Mouse (Mus musculus): Measurements from ENCODE around the gene Uchl3. TPM values are rescaled to one million over a fixed set of nuclear protein-coding genes. Genes with fewer than 3 reads are reported as not detected.

The Uchl3 gene
- polyA plus RNA-seq, 1 experiment: 127 TPM

DNA sequence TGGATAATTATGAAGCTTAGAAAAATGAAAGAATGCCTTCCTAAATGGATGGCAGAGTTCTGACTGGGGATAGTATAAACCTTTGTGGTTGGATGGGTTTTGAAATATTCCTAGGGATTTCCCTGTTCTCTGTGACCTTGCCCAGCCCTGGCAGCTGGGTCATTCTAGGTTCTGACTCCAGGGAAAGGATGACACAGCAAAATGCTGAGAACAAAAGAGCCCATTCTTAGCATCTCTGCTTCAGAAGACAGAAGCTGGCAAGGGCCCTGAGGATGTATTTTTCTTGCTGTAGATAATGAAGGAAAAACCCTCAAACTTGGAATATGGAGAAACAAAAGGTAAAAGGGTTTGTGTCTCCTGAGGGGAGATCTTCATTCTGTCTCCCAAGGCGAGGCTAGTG is 40.6 kb upstream of the Uchl3 start:
- no peak for TF ChIP-seq EP300 (IDR thresholded peaks at IDR 0.05; ENCODE audit: insufficient read depth, low read depth, low read length)
- TF ChIP-seq POLR2A (IDR thresholded peaks at IDR 0.05; ENCODE audit: insufficient read depth, low read length): no peak
- no peak for TF ChIP-seq CTCF (IDR thresholded peaks at IDR 0.05; ENCODE audit: low read depth, low read length)
- no peaks in the 10 kb centered on the region; the same call in 1 of the 2 replicates for H3K27me3 ChIP-seq (ENCODE audit: control insufficient read depth, insufficient read depth, low read length, poor library complexity, severe bottlenecking)

DNA sequence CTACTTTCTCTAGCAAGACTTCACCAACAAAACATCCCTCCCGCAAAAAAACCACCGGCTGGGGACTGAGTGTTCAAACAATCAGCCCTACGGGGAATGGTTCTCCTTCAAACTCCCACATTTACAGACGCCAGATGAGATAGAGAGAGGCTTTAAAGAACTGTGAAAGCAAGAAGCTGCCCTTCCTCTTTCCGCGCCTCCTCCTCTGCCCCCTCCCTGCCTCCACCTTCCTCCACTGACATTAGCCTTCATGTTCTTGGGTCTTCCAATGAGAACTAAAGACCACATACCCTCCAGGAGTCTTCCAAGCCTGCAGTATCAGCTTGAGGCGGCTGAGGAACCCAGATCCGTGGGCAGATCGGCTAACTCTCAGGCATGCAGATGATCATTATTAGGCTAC is 37.6 kb upstream of the Uchl3 start:
- Histone ChIP-seq H3K36me3 (ENCODE audit: control insufficient read depth, insufficient read depth, low read length, poor library complexity, severe bottlenecking) (no peaks in the 10 kb centered on the region), H3K9me3 (replicated peaks; ENCODE audit: control insufficient read depth, insufficient read depth, low read length, poor library complexity, severe bottlenecking) (no peaks in the 10 kb centered on the region), H3K27me3 (ENCODE audit: control insufficient read depth, insufficient read depth, low read length, poor library complexity, severe bottlenecking) (no peaks in the 10 kb centered on the region; the same call in 1 of the 2 replicates), H3K4me1 (ENCODE audit: control insufficient read depth, insufficient read depth, low read length) (no peaks in the 10 kb centered on the region), H3K27ac (ENCODE audit: insufficient read depth, low read length) (no peak overlapping the region), H3K9ac (ENCODE audit: low read depth, poor library complexity, severe bottlenecking) (no peak overlapping the region), H3K4me3 (ENCODE audit: low read depth, low read length) (no peak overlapping the region)
- no peak for TF ChIP-seq POLR2A (IDR thresholded peaks at IDR 0.05; ENCODE audit: insufficient read depth, low read length)
- no peak for TF ChIP-seq EP300 (IDR thresholded peaks at IDR 0.05; ENCODE audit: insufficient read depth, low read depth, low read length)
- TF ChIP-seq CTCF (IDR thresholded peaks at IDR 0.05; ENCODE audit: low read depth, low read length): no peak

More for the DNA sequence above, 40.6 kb upstream of the Uchl3 start:
- no peaks in the 10 kb centered on the region for H3K36me3 ChIP-seq (ENCODE audit: control insufficient read depth, insufficient read depth, low read length, poor library complexity, severe bottlenecking)
- H3K4me1 ChIP-seq (ENCODE audit: control insufficient read depth, insufficient read depth, low read length): no peaks in the 10 kb centered on the region
- H3K4me3 ChIP-seq (ENCODE audit: low read depth, low read length): no peak overlapping the region
- no peak overlapping the region for H3K27ac ChIP-seq (ENCODE audit: insufficient read depth, low read length)
- no peaks in the 10 kb centered on the region for H3K9me3 ChIP-seq (replicated peaks; ENCODE audit: control insufficient read depth, insufficient read depth, low read length, poor library complexity, severe bottlenecking)
- no peak overlapping the region for H3K9ac ChIP-seq (ENCODE audit: low read depth, poor library complexity, severe bottlenecking)

DNA sequence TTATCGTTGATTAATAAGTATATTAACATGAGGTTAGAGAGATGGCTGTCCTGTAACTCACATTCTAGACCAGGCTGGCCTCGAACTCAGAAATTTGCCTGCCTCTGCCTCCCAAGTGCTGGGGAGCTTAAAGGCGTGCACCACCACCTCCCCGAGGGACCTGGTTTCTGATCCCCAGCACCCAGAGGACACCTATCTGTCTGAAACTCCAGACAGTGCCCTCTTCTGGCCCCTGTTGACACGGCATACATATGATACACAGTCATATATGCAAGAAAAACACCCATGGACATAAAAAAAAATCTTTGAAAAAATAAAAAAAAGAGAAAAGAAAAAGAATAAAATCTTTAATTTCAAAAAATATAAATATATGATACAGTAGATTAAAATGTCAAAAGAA is 36.1 kb upstream of the Uchl3 start:
- no peaks in the 10 kb centered on the region for H3K9me3 ChIP-seq (replicated peaks; ENCODE audit: control insufficient read depth, insufficient read depth, low read length, poor library complexity, severe bottlenecking)
- no peaks in the 10 kb centered on the region for H3K36me3 ChIP-seq (ENCODE audit: control insufficient read depth, insufficient read depth, low read length, poor library complexity, severe bottlenecking)
- no peak for TF ChIP-seq EP300 (IDR thresholded peaks at IDR 0.05; ENCODE audit: insufficient read depth, low read depth, low read length)
- TF ChIP-seq CTCF (IDR thresholded peaks at IDR 0.05; ENCODE audit: low read depth, low read length): peak; percentile 18
- H3K9ac ChIP-seq (ENCODE audit: low read depth, poor library complexity, severe bottlenecking): no peak overlapping the region
- no peak overlapping the region for H3K27ac ChIP-seq (ENCODE audit: insufficient read depth, low read length)
- H3K27me3 ChIP-seq (ENCODE audit: control insufficient read depth, insufficient read depth, low read length, poor library complexity, severe bottlenecking): no peaks in the 10 kb centered on the region; the same call in 1 of the 2 replicates
- H3K4me3 ChIP-seq (ENCODE audit: low read depth, low read length): no peak overlapping the region
- no peaks in the 10 kb centered on the region for H3K4me1 ChIP-seq (ENCODE audit: control insufficient read depth, insufficient read depth, low read length)

DNA sequence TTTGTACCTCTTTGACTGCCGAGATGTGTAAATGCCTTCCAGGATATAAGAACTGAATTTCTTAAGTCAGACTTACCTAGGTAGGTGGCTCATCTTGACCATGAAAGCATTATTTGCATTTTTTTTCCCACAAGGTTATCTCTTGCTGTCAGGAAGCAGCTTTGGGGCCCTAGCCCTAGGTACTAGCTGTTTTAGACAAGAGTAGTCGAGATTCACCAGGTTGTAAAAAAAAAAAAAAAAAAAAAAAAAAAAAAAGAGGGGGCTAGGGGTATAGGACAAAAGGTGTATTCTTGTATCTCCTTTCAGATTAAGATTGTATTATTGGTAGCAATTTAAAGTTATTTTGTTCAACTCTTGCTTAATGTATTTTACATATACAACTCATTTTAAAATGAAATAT is 23.2 kb upstream of the Uchl3 start:
- no peaks in the 10 kb centered on the region for H3K9me3 ChIP-seq (replicated peaks; ENCODE audit: control insufficient read depth, insufficient read depth, low read length, poor library complexity, severe bottlenecking)
- H3K36me3 ChIP-seq (ENCODE audit: control insufficient read depth, insufficient read depth, low read length, poor library complexity, severe bottlenecking): peaks cover 7% of the 10 kb centered on the region
- H3K4me3 ChIP-seq (ENCODE audit: low read depth, low read length): no peak overlapping the region
- H3K9ac ChIP-seq (ENCODE audit: low read depth, poor library complexity, severe bottlenecking): no peak overlapping the region
- H3K27ac ChIP-seq (ENCODE audit: insufficient read depth, low read length): no peak overlapping the region
- H3K4me1 ChIP-seq (ENCODE audit: control insufficient read depth, insufficient read depth, low read length): no peaks in the 10 kb centered on the region
- H3K27me3 ChIP-seq (ENCODE audit: control insufficient read depth, insufficient read depth, low read length, poor library complexity, severe bottlenecking): no peaks in the 10 kb centered on the region
- TF ChIP-seq POLR2A (IDR thresholded peaks at IDR 0.05; ENCODE audit: insufficient read depth, low read length) (no peak), CTCF (IDR thresholded peaks at IDR 0.05; ENCODE audit: low read depth, low read length) (no peak), EP300 (IDR thresholded peaks at IDR 0.05; ENCODE audit: insufficient read depth, low read depth, low read length) (no peak)

DNA sequence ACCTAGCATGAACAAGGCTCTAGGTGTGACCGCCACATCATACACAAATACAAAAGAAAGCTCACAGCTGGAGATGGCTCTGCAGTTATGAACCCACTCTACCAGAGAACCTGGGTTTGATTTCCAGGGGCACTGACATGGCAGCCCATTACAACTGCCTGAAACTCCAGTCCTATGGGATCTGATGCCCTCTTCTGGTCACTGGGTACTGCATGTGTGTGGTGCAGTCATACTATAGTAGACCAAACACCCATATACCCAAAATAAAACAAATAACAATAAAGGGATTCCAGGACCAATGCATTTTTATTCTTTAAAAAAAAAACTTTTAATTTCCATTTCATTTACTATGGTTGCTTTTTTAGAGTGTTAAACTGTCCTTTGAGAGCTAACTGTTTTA is 18.0 kb upstream of the Uchl3 start:
- peaks cover 7% of the 10 kb centered on the region for H3K36me3 ChIP-seq (ENCODE audit: control insufficient read depth, insufficient read depth, low read length, poor library complexity, severe bottlenecking)
- H3K4me3 ChIP-seq (ENCODE audit: low read depth, low read length): no peak overlapping the region
- no peak overlapping the region for H3K9ac ChIP-seq (ENCODE audit: low read depth, poor library complexity, severe bottlenecking)
- no peak overlapping the region for H3K27ac ChIP-seq (ENCODE audit: insufficient read depth, low read length)
- H3K27me3 ChIP-seq (ENCODE audit: control insufficient read depth, insufficient read depth, low read length, poor library complexity, severe bottlenecking): no peaks in the 10 kb centered on the region
- peaks cover 2% of the 10 kb centered on the region for H3K4me1 ChIP-seq (ENCODE audit: control insufficient read depth, insufficient read depth, low read length)
- TF ChIP-seq EP300 (IDR thresholded peaks at IDR 0.05; ENCODE audit: insufficient read depth, low read depth, low read length) (no peak), POLR2A (IDR thresholded peaks at IDR 0.05; ENCODE audit: insufficient read depth, low read length) (no peak), CTCF (IDR thresholded peaks at IDR 0.05; ENCODE audit: low read depth, low read length) (peak; percentile 15)
- no peaks in the 10 kb centered on the region for H3K9me3 ChIP-seq (replicated peaks; ENCODE audit: control insufficient read depth, insufficient read depth, low read length, poor library complexity, severe bottlenecking)

DNA sequence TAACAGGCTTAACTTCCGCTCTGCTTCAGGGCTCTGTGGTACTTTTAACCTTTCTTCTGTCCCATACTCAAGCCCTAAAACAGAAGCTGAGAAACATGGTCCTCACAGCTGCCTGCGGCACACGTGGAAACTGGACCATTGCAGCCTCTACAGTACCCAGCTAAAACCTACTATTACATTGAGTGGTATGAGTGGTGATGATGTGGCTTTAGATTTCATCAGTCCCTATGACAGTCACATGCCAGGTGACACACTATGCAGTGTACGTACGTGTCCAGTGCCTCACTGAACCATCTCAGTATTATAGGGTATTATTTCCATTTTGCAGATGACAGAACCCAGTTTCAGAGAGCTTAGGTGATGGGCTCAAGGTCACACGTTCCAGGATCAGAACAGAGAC is 16.4 kb upstream of the Uchl3 start:
- no peaks in the 10 kb centered on the region for H3K27me3 ChIP-seq (ENCODE audit: control insufficient read depth, insufficient read depth, low read length, poor library complexity, severe bottlenecking)
- peaks cover 2% of the 10 kb centered on the region for H3K4me1 ChIP-seq (ENCODE audit: control insufficient read depth, insufficient read depth, low read length)
- no peak for TF ChIP-seq POLR2A (IDR thresholded peaks at IDR 0.05; ENCODE audit: insufficient read depth, low read length)
- TF ChIP-seq CTCF (IDR thresholded peaks at IDR 0.05; ENCODE audit: low read depth, low read length): no peak
- TF ChIP-seq EP300 (IDR thresholded peaks at IDR 0.05; ENCODE audit: insufficient read depth, low read depth, low read length): no peak
- no peaks in the 10 kb centered on the region for H3K9me3 ChIP-seq (replicated peaks; ENCODE audit: control insufficient read depth, insufficient read depth, low read length, poor library complexity, severe bottlenecking)
- no peak overlapping the region for H3K9ac ChIP-seq (ENCODE audit: low read depth, poor library complexity, severe bottlenecking)
- peaks cover 7% of the 10 kb centered on the region for H3K36me3 ChIP-seq (ENCODE audit: control insufficient read depth, insufficient read depth, low read length, poor library complexity, severe bottlenecking)
- no peak overlapping the region for H3K27ac ChIP-seq (ENCODE audit: insufficient read depth, low read length)
- H3K4me3 ChIP-seq (ENCODE audit: low read depth, low read length): no peak overlapping the region

All from ES-Bruce4 (cell line).